Mouse (Mus musculus) brain, adult 10 weeks (tissue): ENCODE data around the gene Rhob. TPM values are rescaled to one million over a fixed set of nuclear protein-coding genes. Genes with fewer than 3 reads are reported as not detected.

Experiments used
- polyA plus RNA-seq: library from polyadenylated mRNA; stranded (reverse); fragments of 350-450 nt; fragmentation: Illumina TruSeq; extraction: RNeasy Lipid Tissue Mini Kit (QIAGEN cat#74804); gene quantifications from one replicate; pipeline ENCODE4 v1.2.3, GENCODE M21; 2015; ENCODE audit warnings: low read depth, low replicate concordance

The Rhob gene
- 230 TPM for polyA plus RNA-seq

GRCm38 (mm10) chr12:8499871-8500596 is at the start of gene Rhob:
Gene Rhob (minus strand): TSS chr12:8500009.

Other genes with a start within 250 kb of the Rhob start
- not detected for gene Gdf7, start 198.1 kb downstream of the Rhob start, polyA plus RNA-seq
- gene Hs1bp3, start 186.6 kb downstream of the Rhob start, polyA plus RNA-seq, result 11.2 TPM
- not detected for gene Slc7a15, start 99.1 kb upstream of the Rhob start, polyA plus RNA-seq
- 100 TPM for gene Pum2, start 174.1 kb upstream of the Rhob start, polyA plus RNA-seq